Mouse (Mus musculus): ENCODE results near the gene Gkap1. TPM values are rescaled to one million over a fixed set of nuclear protein-coding genes. Genes with fewer than 3 reads are reported as not detected.

Gene Gkap1
- total RNA-seq, 2 experiments from 2014 or later: 7.6 to 16.4 TPM

GRCm38 (mm10) chr13:58204986-58205385, 70.5 kb downstream of the Gkap1 start:
- peak; percentile 98 for ATAC-seq (replicated peaks; ENCODE audit: poor library complexity, severe bottlenecking)

GRCm38 (mm10) chr13:58204202-58204601, 71.3 kb downstream of the Gkap1 start:
- no peak for ATAC-seq (replicated peaks; ENCODE audit: poor library complexity, severe bottlenecking)

- ATAC-seq (replicated peaks; ENCODE audit: poor library complexity, severe bottlenecking): no peak
These were observed 72.6 kb downstream of the Gkap1 start for GRCm38 (mm10) chr13:58202903-58203302.

GRCm38 (mm10) chr13:58201908-58202307, 73.6 kb downstream of the Gkap1 start:
- ATAC-seq (replicated peaks; ENCODE audit: poor library complexity, severe bottlenecking): no peak

- ATAC-seq (replicated peaks; ENCODE audit: poor library complexity, severe bottlenecking): no peak
These were observed 74.2 kb downstream of the Gkap1 start for GRCm38 (mm10) chr13:58201343-58201742.

- no peak for ATAC-seq (replicated peaks; ENCODE audit: poor library complexity, severe bottlenecking)
These were observed 77.4 kb downstream of the Gkap1 start for GRCm38 (mm10) chr13:58197981-58198640.

- no peak for ATAC-seq (replicated peaks; ENCODE audit: poor library complexity, severe bottlenecking)
These were observed 78.3 kb downstream of the Gkap1 start for GRCm38 (mm10) chr13:58197211-58197610.

GRCm38 (mm10) chr13:58194908-58195307, 80.6 kb downstream of the Gkap1 start:
- ATAC-seq (replicated peaks; ENCODE audit: poor library complexity, severe bottlenecking): no peak

GRCm38 (mm10) chr13:58193221-58193620, 82.3 kb downstream of the Gkap1 start:
- no peak for ATAC-seq (replicated peaks; ENCODE audit: poor library complexity, severe bottlenecking)

- no peak for ATAC-seq (replicated peaks; ENCODE audit: poor library complexity, severe bottlenecking)
These were observed 83.4 kb downstream of the Gkap1 start for GRCm38 (mm10) chr13:58192146-58192545.

GRCm38 (mm10) chr13:58191516-58191915, 84.0 kb downstream of the Gkap1 start:
- ATAC-seq (replicated peaks; ENCODE audit: poor library complexity, severe bottlenecking): no peak

- 0 out of 2 replicates have a peak, but pooled peaks have one; percentile 17 for ATAC-seq (replicated peaks; ENCODE audit: poor library complexity, severe bottlenecking)
These were observed 86.0 kb downstream of the Gkap1 start for GRCm38 (mm10) chr13:58189473-58189872.

GRCm38 (mm10) chr13:58188412-58188811, 87.1 kb downstream of the Gkap1 start:
- ATAC-seq (replicated peaks; ENCODE audit: poor library complexity, severe bottlenecking): peak; percentile 99

GRCm38 (mm10) chr13:58187751-58188150, 87.7 kb downstream of the Gkap1 start:
- ATAC-seq (replicated peaks; ENCODE audit: poor library complexity, severe bottlenecking): no peak

GRCm38 (mm10) chr13:58186281-58186680, 89.2 kb downstream of the Gkap1 start:
- no peak for ATAC-seq (replicated peaks; ENCODE audit: poor library complexity, severe bottlenecking)

- no peak for ATAC-seq (replicated peaks; ENCODE audit: poor library complexity, severe bottlenecking)
These were observed 91.4 kb downstream of the Gkap1 start for GRCm38 (mm10) chr13:58184111-58184510.

Other genes starting within 250 kb of the Gkap1 start
- gene Klhl3, start 162.1 kb downstream of the Gkap1 start, total RNA-seq (2014; fragmentation: Nextera tagmentation): 7.4 and 7.8 TPM in 2 replicates
- gene Klhl3, start 162.1 kb downstream of the Gkap1 start, total RNA-seq (2017): 4.1 and 4.9 TPM in 2 replicates
- 112 and 130 TPM in 2 replicates for gene Hnrnpa0, start 147.1 kb downstream of the Gkap1 start, total RNA-seq (2014; fragmentation: Nextera tagmentation)
- 77.9 and 83.8 TPM in 2 replicates for gene Hnrnpa0, start 147.1 kb downstream of the Gkap1 start, total RNA-seq (2017)
- gene Idnk, start 118.0 kb downstream of the Gkap1 start, total RNA-seq (2014; fragmentation: Nextera tagmentation): 44.7 and 45.9 TPM in 2 replicates
- 41.6 and 44.6 TPM in 2 replicates for gene Idnk, start 118.0 kb downstream of the Gkap1 start, total RNA-seq (2017)
- gene Ubqln1, start 60.0 kb downstream of the Gkap1 start, total RNA-seq (2014; fragmentation: Nextera tagmentation): 49.9 and 50.9 TPM in 2 replicates
- gene Ubqln1, start 60.0 kb downstream of the Gkap1 start, total RNA-seq (2017): 55.5 and 61.7 TPM in 2 replicates
- gene Kif27, start 83.4 kb upstream of the Gkap1 start, total RNA-seq (2014; fragmentation: Nextera tagmentation): not detected in 2 replicates
- not detected in 2 replicates for gene Kif27, start 83.4 kb upstream of the Gkap1 start, total RNA-seq (2017)
- 12.2 and 17.8 TPM in 2 replicates for gene 2210016F16Rik, start 109.5 kb upstream of the Gkap1 start, total RNA-seq (2014; fragmentation: Nextera tagmentation)
- gene 2210016F16Rik, start 109.5 kb upstream of the Gkap1 start, total RNA-seq (2017): 10.6 and 16.6 TPM in 2 replicates
- 34.7 and 36.1 TPM in 2 replicates for gene Rmi1, start 126.5 kb upstream of the Gkap1 start, total RNA-seq (2014; fragmentation: Nextera tagmentation)
- gene Rmi1, start 126.5 kb upstream of the Gkap1 start, total RNA-seq (2017): 20.0 and 22.8 TPM in 2 replicates
- gene Hnrnpk, start 127.6 kb upstream of the Gkap1 start, total RNA-seq (2014; fragmentation: Nextera tagmentation): 748 and 806 TPM in 2 replicates
- gene Hnrnpk, start 127.6 kb upstream of the Gkap1 start, total RNA-seq (2017): 1,667 and 2,102 TPM in 2 replicates